Mouse (Mus musculus) c-Kit-negative CD71-positive TER-119-positive erythroid progenitor cells, embryonic 14.5 days (primary cell): Measurements from ENCODE around the gene Peli3.
"Not testable (repeated sequence)": the region's sequence is repeated elsewhere in the genome, so short reads cannot be mapped to it uniquely, and the experiment has no call there.

Source experiments
- DNase-seq: peaks from one replicate; pipeline ENCODE4 v3.0.0-alpha.2; 2013; ENCODE audit warnings: low read depth, low spot score

Gene Peli3

GRCm38 (mm10) chr19:4942551-4943252 is at the start of gene Peli3:
TSS of gene Peli3 (minus strand) at chr19:4943127.
- peak; percentile 36 for DNase-seq

- no peak for DNase-seq
These were observed 49.4 kb upstream of the Peli3 start for GRCm38 (mm10) chr19:4992371-4992770.

- DNase-seq: no peak
These were observed 47.8 kb upstream of the Peli3 start for GRCm38 (mm10) chr19:4990716-4991115.

- no peak for DNase-seq
These were observed 47.3 kb upstream of the Peli3 start, which contains the start of gene Npas4 for GRCm38 (mm10) chr19:4990256-4990625. TSS of gene Npas4 (minus strand) at chr19:4990316.

- no peak for DNase-seq
These were observed 46.7 kb upstream of the Peli3 start for GRCm38 (mm10) chr19:4989434-4990255.

- DNase-seq: no peak
These were observed 46.1 kb upstream of the Peli3 start for GRCm38 (mm10) chr19:4989013-4989412.

GRCm38 (mm10) chr19:4981767-4982166 is 38.8 kb upstream of the Peli3 start:
- peak; percentile 41 for DNase-seq

- DNase-seq: peak; percentile 17
These were observed 25.3 kb upstream of the Peli3 start for GRCm38 (mm10) chr19:4968236-4968635.

- DNase-seq: peak; percentile 87
These were observed 19.1 kb upstream of the Peli3 start, which contains the start of gene Mrpl11 for GRCm38 (mm10) chr19:4961928-4962601. TSS of gene Mrpl11 (plus strand) at chr19:4962147.

GRCm38 (mm10) chr19:4948641-4949040 is 5.7 kb upstream of the Peli3 start:
- not testable (repeated sequence) for DNase-seq

- no peak for DNase-seq
These were observed 2.6 kb upstream of the Peli3 start for GRCm38 (mm10) chr19:4945540-4945939.

- DNase-seq: no peak
These were observed 294 bp upstream of the Peli3 start for GRCm38 (mm10) chr19:4943253-4943588.

GRCm38 (mm10) chr19:4937444-4938310 is 5.2 kb downstream of the Peli3 start:
- no peak for DNase-seq

GRCm38 (mm10) chr19:4936896-4937295 is 6.0 kb downstream of the Peli3 start:
- DNase-seq: no peak

GRCm38 (mm10) chr19:4928781-4929180 is 14.1 kb downstream of the Peli3 start:
- DNase-seq: no peak

- DNase-seq: peak; percentile 93
These were observed 14.9 kb downstream of the Peli3 start, which contains the start of gene Dpp3 for GRCm38 (mm10) chr19:4927904-4928531. TSS of gene Dpp3 (minus strand) at chr19:4928287.

GRCm38 (mm10) chr19:4925121-4925860 is 17.6 kb downstream of the Peli3 start:
- no peak for DNase-seq

GRCm38 (mm10) chr19:4919652-4920051 is 23.3 kb downstream of the Peli3 start:
- DNase-seq: no peak

- DNase-seq: no peak
These were observed 26.1 kb downstream of the Peli3 start for GRCm38 (mm10) chr19:4916827-4917226.
